In the genomic region with DNA sequence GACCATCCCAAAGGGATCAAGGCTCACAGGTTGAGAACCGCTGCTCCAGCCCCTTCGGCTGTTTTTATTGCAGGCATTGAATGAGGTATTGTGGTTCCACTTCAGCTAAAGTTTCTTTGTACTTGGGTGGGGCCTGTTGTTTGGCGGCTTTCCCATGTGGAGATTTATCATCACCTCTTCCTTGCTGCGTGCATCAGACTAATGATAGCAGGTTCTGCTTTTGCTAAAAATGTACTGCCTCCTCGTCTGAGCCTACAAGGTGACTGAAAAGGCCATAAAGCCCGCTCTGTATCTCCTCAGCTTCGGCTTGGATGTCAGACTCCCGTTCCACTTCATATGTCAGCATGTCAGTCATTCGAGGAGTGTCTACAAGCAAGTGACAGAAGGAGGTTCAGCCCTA, we compare ENCODE assay signal across 26 mouse cellular contexts. TPM values are rescaled to one million over a fixed set of nuclear protein-coding genes. Genes with fewer than 3 reads are reported as not detected.
A peak's percentile ranks its signal among the peaks of the same experiment; 100 is the strongest.
DNase-seq lines count a peak whose midpoint lies in the region; ATAC-seq and TF ChIP-seq lines count a peak whose summit lies in the region.
"Had no signal": no experiment of that assay in that cellular context is flagged by ENCODE, and none has a peak within 500 bp of the region (broad histone marks: within the 10 kb centered on the region; RNA-seq: fewer than 3 reads in every experiment).

No protein-coding gene starts in this region.

- no peak overlapping the region for H3K4me3 ChIP-seq in intestine, embryonic 15.5 days (replicated peaks)
- no peak overlapping the region for H3K4me3 ChIP-seq in intestine, postnatal 0 days (ENCODE audit: low read depth, low read length)
- no peak overlapping the region for H3K4me3 ChIP-seq in limb, embryonic 10.5 days
- H3K4me3 ChIP-seq: embryonic facial prominence, embryonic 12.5 days; embryonic facial prominence, embryonic 15.5 days; forebrain, embryonic 12.5 days; forebrain, embryonic 15.5 days; heart, embryonic 13.5 days had no signal

- H3K27me3 ChIP-seq in intestine, embryonic 15.5 days (replicated peaks), result no peaks in the 10 kb centered on the region
- no peaks in the 10 kb centered on the region for H3K27me3 ChIP-seq in intestine, postnatal 0 days (replicated peaks; ENCODE audit: control insufficient read depth, insufficient read depth, low read length)
- 0 out of 2 replicates have a peak, but pooled peaks cover 11% of the 10 kb centered on the region for H3K27me3 ChIP-seq in limb, embryonic 10.5 days (ENCODE audit: low read depth, poor library complexity, severe bottlenecking)
- H3K27me3 ChIP-seq: embryonic facial prominence, embryonic 12.5 days; embryonic facial prominence, embryonic 15.5 days; forebrain, embryonic 12.5 days; forebrain, embryonic 15.5 days; heart, embryonic 13.5 days had no signal

- H3K9me3 ChIP-seq in intestine, embryonic 15.5 days, result no peaks in the 10 kb centered on the region
- no peaks in the 10 kb centered on the region for H3K9me3 ChIP-seq in intestine, postnatal 0 days (ENCODE audit: control insufficient read depth)
- no peaks in the 10 kb centered on the region for H3K9me3 ChIP-seq in limb, embryonic 10.5 days (replicated peaks)
- H3K9me3 ChIP-seq: embryonic facial prominence, embryonic 12.5 days; embryonic facial prominence, embryonic 15.5 days; forebrain, embryonic 12.5 days; forebrain, embryonic 15.5 days; heart, embryonic 13.5 days had no signal

- DNase-seq in NIH3T3 (ENCODE audit: low read depth) (peak; percentile 36), adipocyte (ENCODE audit: low spot score) (no peak)
- no peak for DNase-seq in limb, embryonic 10.5 days (ENCODE audit: low spot score)
- DNase-seq: adrenal gland, postnatal 10 days; adrenal gland, postnatal 36 days; cerebellum, adult 18-20 months; cerebellum, adult 9-10 months; cerebellum, postnatal 14 days; gastrocnemius, postnatal 10 days; heart, adult 11 months; heart, postnatal 36 days; kidney, adult 11 months; kidney, adult 8-10 months had no signal

- no peak overlapping the region for H3K4me2 ChIP-seq in intestine, embryonic 15.5 days (replicated peaks)
- H3K4me2 ChIP-seq in intestine, postnatal 0 days (replicated peaks; ENCODE audit: low read depth), result no peak overlapping the region
- H3K4me2 ChIP-seq: embryonic facial prominence, embryonic 12.5 days; embryonic facial prominence, embryonic 15.5 days; forebrain, embryonic 12.5 days; forebrain, embryonic 15.5 days; heart, embryonic 13.5 days; hindbrain, embryonic 14.5 days had no signal

- H3K36me3 ChIP-seq in intestine, embryonic 15.5 days, result no peaks in the 10 kb centered on the region
- no peaks in the 10 kb centered on the region for H3K36me3 ChIP-seq in intestine, postnatal 0 days (ENCODE audit: control insufficient read depth, insufficient read depth)
- no peaks in the 10 kb centered on the region for H3K36me3 ChIP-seq in limb, embryonic 10.5 days
- H3K36me3 ChIP-seq: embryonic facial prominence, embryonic 12.5 days; embryonic facial prominence, embryonic 15.5 days; forebrain, embryonic 12.5 days; forebrain, embryonic 15.5 days; heart, embryonic 13.5 days had no signal

- no peak overlapping the region for H3K9ac ChIP-seq in intestine, embryonic 15.5 days
- no peak overlapping the region for H3K9ac ChIP-seq in intestine, postnatal 0 days (ENCODE audit: low read depth, low read length)
- H3K9ac ChIP-seq: embryonic facial prominence, embryonic 12.5 days; embryonic facial prominence, embryonic 15.5 days; forebrain, embryonic 12.5 days; forebrain, embryonic 15.5 days; heart, embryonic 13.5 days; hindbrain, embryonic 14.5 days had no signal

- 0 out of 2 replicates have a peak, but pooled peaks cover 4% of the 10 kb centered on the region for H3K4me1 ChIP-seq in intestine, embryonic 15.5 days (replicated peaks)
- no peaks in the 10 kb centered on the region for H3K4me1 ChIP-seq in intestine, postnatal 0 days (replicated peaks; ENCODE audit: control insufficient read depth, insufficient read depth, low read length)
- H3K4me1 ChIP-seq in limb, embryonic 10.5 days, result peaks cover 58% of the 10 kb centered on the region
- H3K4me1 ChIP-seq: forebrain, embryonic 15.5 days had no signal

- 0 out of 2 replicates have a peak, but pooled peaks have one; percentile 18 for ATAC-seq in intestine, embryonic 15.5 days
- ATAC-seq in intestine, postnatal 0 days, result no peak
- no peak for ATAC-seq in frontal cortex, adult (ENCODE audit: low TSS enrichment)
- ATAC-seq in erythroid progenitor cell, adult 5-6 weeks (replicated peaks; ENCODE audit: low FRiP score, poor library complexity, severe bottlenecking), result no peak
- ATAC-seq: CD4-positive, CD25-positive, alpha-beta regulatory T cell, adult 4 months; forebrain, embryonic 15.5 days; hindbrain, postnatal 0 days; inflammation-experienced regulatory T-cells, adult 6 months had no signal

- no peak for TF ChIP-seq CTCF in intestine, postnatal 0 days (IDR thresholded peaks at IDR 0.05; ENCODE audit: low read depth)

- no peak overlapping the region for H3K27ac ChIP-seq in intestine, embryonic 15.5 days
- no peak overlapping the region for H3K27ac ChIP-seq in intestine, postnatal 0 days (ENCODE audit: low read depth, low read length)
- H3K27ac ChIP-seq in limb, embryonic 10.5 days, result peak overlapping the region; percentile 75
- H3K27ac ChIP-seq: embryonic facial prominence, embryonic 12.5 days; embryonic facial prominence, embryonic 15.5 days; forebrain, embryonic 12.5 days; forebrain, embryonic 15.5 days; heart, embryonic 13.5 days; hindbrain, embryonic 14.5 days; hindbrain, postnatal 0 days had no signal

- 56% methylated on average over 9 of the region's 9 CpGs for WGBS in intestine, embryonic 15.5 days
- 51% methylated on average over 9 of the region's 9 CpGs for WGBS in intestine, postnatal 0 days
- WGBS in limb, embryonic 10.5 days, result 85% methylated on average over 9 of the region's 9 CpGs

RNA-seq across cellular contexts. Expression of a gene that starts 17.0 kb away (rescaled TPM):
- 22.5 and 22.9 TPM in 2 replicates for polyA plus RNA-seq in intestine, embryonic 15.5 days (2015; fragmentation: Nextera tagmentation; extraction: Ambion mirVana)
- polyA plus RNA-seq in intestine, postnatal 0 days (2015; fragmentation: Nextera tagmentation; extraction: Ambion mirVana), result 18.5 and 20.8 TPM in 2 replicates
- polyA plus RNA-seq in limb, embryonic 10.5 days (2016; fragmentation: Nextera tagmentation; extraction: Ambion mirVana), result 6.4 and 8.1 TPM in 2 replicates
- 5.0 and 5.9 TPM in 2 replicates for total RNA-seq in erythroid progenitor cell, adult 5-6 weeks (2015; ENCODE audit: low replicate concordance)
- 4.1 and 6.4 TPM in 2 replicates for total RNA-seq in erythroid progenitor cell, adult 5-6 weeks (2017; ENCODE audit: low replicate concordance)
